Mouse (Mus musculus) granulocyte monocyte progenitor cell, adult 5-6 weeks (primary cell): ENCODE data around the gene Ccdc188. TPM values are rescaled to one million over a fixed set of nuclear protein-coding genes. Genes with fewer than 3 reads are reported as not detected.
"Not testable (repeated sequence)": the region's sequence is repeated elsewhere in the genome, so short reads cannot be mapped to it uniquely, and the experiment has no call there.

ENCODE experiments used
- ATAC-seq: replicated peaks from 2 replicates; pipeline ENCODE4 v1.8.0; 2016; ENCODE audit warnings: mild to moderate bottlenecking, moderate TSS enrichment, inconsistent platforms; ENCODE audit not compliant: poor library complexity, severe bottlenecking
- total RNA-seq, 2 experiments: library from RNA; stranded (forward) in 1 of 2; stranded (reverse) in 1 of 2; fragments of 200-712, 200-1000 nt in 1 of 2; fragments of >200 nt in 1 of 2; fragmentation: Nextera tagmentation in 1 of 2; gene quantifications; 2 replicates each; pipeline ENCODE4 v1.2.3; 2014 to 2017

The Ccdc188 gene
- total RNA-seq (2014; fragmentation: Nextera tagmentation) (not detected in 2 replicates), total RNA-seq (2017) (not detected in 2 replicates)

DNA sequence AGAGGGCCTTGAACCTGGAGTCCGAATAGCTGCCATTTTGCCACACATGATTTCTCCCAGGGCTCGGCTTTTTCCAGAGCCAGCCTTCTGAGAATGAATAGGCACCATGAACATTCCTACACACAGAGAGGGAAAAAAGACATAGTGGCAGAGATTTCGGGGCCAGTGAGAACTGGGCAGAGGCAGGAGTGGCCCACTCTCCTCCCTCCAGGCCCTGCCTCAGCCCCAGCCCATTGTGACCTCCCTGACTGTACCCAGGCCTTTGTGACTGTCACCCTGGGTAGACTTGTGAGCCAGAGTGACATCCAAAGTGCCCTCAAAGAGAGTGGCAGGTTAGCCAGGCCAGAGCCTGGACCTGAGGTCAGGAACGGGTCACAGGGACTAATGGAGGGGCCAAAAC, at the start of gene Ccdc188:
Ccdc188 (plus strand) TSS at position 301 of the 400 bp plus-strand sequence.
- ATAC-seq = no peak

DNA sequence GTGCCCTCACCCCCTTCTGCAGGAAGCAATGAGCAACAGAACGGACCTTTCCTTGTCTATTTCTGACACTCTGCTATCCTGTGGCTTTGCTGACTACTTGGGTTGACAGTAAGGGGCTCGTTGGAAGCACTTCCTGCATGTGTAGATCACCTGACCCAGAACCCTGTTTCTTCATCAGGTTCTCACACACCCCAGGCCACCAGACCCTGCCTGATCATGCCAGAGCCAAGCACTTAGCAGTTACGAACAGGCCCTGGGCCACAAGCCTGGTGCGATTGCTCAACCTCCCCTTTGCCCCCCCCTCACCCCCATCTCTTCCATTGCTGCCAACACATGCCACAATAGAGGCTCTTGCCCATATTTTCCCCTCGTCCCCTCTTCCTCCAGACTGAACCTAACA, 48.5 kb upstream of the Ccdc188 start:
- ATAC-seq = peak; percentile 82

DNA sequence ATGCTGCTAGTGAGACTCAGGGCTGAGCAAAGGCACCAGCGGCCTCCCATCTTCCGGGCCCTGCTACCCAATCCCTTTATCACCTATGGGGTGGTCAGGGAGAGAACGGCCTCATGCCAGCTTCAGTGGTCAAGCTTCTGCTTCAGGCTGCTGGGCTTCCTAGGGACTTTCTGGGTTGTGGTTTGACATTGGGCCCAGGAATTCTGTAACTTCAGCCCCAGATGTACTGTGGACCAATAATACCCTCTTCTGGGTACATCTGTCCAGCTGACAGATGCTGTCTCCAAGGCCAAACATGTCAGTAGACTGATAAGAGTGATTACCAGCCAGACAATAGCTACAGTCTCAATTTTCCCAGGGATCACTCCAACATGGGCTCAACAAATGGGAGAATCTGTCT, 47.9 kb upstream of the Ccdc188 start:
- no peak for ATAC-seq

DNA sequence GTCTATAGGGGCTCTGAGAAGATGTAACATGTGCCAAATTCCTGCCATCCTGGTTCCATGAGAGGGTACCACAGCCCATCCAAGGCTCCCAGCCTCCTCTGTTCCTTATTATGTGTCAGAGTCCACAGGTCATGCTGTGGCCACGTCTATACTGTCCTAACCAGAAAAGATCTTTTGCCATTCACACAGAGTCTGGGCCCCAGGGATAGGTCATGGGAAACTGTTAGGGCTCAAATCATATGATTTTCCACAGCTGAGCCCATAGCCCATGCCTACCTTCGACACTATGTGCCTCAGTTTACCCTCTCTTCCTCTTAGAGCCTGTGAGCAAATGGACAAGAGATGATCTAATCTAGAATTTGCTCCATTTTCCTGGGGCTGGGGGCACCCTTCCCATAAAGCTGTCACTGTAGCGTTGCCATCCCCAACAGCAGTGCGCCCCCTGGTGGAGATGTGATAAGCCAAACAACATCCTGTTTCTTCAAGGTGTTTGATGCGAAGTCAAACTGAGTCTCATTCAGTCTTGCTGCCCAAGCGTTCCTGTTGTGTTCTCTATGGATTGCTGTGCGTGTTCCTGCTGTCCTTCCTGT, 45.3 kb upstream of the Ccdc188 start:
- peak; percentile 32 for ATAC-seq

DNA sequence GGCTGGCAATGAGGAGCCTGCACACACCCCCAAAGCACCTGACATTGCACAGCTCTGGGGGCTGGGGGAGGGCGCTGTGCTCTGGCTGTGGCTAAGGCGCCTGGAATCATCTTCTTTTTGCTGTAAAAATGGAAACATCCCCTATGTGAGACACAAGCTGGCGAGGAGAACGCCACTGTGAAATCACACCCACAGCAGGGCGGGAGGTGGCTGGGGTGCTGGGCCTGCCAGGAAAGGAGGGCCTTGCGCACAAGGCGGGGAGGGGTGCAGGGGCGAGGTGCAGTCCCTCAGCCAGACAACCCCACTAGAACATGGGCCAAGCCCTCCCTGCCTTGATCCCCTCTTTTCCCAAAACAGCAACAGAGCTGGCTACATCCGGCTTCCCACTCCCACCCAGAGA, 44.4 kb upstream of the Ccdc188 start:
- no peak for ATAC-seq

DNA sequence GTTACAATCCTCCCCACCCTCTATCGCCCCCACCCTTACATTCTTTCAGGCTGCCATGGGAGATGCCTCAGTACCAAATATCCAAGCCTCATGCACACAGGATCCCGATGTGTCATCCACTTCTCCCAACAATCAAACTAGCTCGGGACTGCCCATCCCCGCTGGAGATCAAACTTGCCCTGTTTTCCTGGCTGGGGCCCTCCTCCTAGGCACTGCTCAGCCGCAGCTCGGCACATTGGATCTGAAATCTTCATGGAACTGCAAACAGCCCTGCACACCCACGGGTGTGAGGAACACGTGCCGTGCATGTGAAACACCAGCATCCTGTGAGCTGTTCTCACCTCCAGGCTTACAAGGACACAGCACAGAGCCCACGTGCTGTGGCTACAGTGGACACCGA, 43.9 kb upstream of the Ccdc188 start:
- no peak for ATAC-seq

DNA sequence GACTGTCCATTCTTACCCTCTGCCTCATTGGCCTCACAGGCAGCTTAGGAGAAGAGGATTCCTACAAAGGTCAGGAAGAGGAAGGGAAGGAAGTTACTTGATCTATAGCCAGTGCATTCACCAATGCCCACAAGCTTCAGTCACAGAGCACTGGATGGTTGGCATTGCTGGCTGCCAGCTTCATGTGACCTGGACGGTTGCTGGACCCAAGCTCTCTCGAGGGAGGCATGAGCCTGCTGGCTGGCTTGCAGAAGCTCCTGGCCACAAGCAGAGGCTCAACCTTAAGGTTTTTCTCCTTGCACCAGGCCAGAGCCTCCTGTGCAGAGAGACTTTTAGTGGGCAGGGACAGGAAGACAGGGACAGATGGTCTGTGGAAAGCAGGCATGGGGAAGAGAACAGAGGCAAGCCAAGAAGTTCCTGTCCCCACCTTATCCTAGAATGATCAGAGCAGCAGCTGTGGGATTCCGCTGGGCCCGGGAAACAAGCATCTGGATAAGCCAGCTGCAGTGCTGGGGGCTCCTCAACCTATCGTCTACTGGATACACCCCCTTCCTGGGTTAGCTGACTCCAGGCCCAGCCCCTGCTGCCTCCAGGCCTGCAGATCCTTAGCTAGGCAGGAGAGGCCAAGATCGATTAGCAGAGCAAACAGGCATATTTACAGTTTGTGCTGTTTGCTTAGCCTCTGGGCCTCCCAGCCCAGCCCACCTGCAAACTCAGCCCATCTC, 41.7 kb upstream of the Ccdc188 start:
- ATAC-seq = peak; percentile 29

DNA sequence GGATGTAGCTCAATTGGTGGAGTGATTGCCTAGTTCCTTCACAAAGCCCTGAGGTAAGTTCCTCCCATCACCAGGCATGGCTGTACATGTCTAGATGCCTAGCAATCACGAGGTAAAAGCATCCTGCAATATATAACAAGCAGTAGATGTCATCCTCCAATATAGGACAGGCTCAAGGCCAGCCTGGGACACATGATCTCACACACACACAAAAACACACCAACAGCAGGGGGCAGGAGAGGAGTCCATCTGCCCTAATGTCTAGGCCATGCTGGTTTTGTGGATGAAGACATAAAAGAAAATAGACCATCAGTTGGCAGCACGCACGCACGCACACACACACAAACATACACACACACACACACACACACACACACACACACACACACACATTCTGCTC, 40.9 kb upstream of the Ccdc188 start:
- no peak for ATAC-seq

DNA sequence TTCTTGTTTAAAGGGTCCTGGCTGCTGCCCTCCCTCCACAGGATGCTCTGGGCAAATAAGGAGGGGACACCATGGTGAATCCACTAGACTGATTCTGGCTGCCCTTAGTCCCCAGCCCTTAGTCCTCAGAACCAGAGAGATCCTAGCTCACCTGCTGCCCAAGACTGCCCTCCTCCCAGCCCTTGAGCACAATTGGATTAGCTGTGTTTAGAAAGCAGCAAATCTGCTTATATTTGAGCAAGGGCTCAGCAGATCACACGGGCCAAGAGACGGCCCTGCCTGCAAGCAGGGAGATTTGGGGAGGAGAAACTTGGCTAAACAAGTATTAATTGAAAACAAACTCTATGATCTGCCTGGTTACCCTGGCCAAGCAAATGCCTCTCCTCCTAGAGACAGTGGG, 38.1 kb upstream of the Ccdc188 start:
- ATAC-seq = no peak

DNA sequence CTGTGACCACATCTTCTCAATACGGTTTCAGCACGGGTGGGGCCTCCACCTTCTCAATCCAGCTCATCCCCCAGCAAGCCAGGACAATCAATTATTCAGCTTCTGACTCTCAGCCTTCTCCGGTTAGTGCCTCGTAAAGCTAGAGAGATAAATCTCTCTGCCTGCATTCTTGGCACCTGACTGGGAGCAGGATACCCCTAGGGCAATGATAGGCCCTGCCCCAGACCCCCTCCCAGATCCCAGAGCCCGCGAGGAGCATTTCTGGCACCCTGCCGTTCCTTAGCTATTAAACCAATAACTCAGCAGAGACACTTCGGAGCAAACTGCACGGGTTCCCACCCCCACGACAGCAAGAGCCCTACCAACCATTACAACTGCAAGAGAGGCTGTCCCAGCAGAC, 36.3 kb upstream of the Ccdc188 start:
- no peak for ATAC-seq

DNA sequence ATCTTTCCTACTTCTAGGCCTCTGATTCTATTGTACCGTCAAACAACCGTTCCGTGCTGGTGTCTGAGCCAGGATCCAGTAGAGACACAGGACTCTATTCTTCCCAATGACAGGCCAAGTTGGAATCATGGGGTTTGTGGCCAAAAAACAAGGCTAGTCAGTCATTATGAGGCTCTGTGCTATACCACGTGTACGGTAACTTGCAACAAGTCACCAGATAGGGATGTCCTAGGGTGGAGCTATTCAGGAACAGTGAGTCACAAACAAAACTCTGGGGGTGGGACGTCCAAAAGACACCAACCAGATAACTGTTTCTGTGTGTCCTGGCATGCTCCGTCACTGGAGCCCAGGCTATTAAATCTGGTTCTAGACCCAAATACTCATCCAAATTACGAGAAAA, 34.9 kb upstream of the Ccdc188 start:
- ATAC-seq = no peak

DNA sequence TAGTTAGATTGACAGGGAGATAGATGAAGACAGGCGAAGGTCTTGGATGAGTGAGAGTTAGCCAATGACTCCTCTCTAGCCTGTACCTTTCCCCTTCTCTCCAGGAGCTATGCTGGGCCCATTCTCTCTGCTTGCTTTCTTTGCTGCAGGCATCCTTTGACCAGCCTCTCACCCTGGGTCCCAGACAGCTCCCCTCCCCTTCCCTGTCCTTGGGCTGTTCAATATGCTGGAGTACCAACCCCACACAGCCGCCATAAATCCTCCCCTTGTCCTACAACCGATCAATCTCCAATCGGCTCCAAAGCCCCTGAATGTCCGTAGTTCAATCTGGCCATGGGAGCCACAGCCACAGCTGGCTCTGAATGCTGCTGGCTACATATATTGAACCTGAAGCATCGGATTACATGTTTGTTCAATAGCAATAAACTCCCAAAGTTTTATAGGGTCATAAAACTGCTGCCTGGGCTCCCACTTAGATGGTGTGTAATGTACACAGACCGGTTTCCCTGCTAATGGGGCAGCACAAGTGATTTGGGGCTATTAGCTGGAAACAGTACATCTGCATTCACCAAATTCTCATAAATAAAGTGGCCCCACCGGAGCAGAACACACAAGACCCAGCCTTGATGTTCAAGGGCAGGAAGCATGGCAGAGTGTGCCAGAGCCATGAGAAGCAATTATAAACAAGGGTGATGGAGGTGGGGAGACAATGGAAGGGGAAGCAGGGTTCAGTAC, 31.8 kb upstream of the Ccdc188 start:
- no peak for ATAC-seq

DNA sequence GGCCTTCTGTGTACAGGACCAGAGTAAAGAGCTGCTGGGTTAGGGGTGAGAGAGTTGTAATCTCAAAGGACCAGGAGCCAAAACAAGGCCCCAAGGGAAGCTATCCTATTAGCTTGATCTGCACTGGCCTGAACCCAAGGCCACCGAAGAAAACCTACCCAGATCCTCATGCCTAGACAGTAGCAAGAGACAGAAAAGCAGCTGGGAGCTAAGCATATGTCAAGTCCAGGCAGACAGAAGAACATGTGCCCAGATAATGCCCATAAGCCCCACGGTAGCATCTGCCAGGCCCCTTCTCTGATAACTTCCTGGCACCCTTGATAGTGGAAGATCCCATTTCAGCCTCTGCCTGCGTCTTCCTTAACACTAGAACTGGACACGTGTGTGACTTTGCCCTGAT, 30.9 kb upstream of the Ccdc188 start:
- ATAC-seq = no peak

DNA sequence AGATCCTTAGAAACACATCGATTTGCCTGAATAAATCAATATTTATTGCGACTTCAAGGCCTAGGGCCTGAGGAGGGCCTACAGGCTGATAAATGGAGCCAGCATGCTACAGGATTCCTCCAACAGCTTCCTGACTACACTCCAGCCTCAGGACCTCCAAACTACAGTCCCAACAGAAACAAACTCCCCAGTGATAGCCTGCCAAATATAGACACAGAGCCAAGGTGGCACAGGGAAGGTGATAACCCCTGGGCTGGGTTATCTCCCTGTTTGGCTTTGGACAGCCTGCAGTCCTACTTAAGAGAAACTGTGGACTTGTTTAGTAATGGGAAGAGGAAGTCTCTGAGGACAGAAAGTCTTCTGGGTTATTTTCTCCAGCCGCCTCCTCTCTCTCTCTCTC, 30.5 kb upstream of the Ccdc188 start:
- ATAC-seq = no peak

DNA sequence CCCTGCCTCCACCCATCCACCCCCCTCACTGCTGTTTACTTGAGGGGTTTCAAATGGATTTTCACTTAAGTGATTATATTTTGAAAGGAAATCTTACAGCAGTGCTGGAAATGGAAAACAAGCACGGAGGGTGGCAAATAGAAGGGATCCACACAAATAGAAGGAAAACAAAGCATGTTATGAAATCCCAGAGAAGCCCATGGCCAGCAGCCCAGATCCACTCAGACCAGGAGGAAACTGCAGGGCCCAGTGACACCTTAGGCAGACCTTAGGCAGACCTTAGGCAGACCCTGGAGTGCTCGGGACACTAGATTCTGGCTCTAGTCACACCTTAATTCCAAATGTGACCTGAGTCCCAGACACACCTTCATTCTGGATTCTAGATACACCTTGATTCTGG, 26.7 kb upstream of the Ccdc188 start:
- no peak for ATAC-seq

DNA sequence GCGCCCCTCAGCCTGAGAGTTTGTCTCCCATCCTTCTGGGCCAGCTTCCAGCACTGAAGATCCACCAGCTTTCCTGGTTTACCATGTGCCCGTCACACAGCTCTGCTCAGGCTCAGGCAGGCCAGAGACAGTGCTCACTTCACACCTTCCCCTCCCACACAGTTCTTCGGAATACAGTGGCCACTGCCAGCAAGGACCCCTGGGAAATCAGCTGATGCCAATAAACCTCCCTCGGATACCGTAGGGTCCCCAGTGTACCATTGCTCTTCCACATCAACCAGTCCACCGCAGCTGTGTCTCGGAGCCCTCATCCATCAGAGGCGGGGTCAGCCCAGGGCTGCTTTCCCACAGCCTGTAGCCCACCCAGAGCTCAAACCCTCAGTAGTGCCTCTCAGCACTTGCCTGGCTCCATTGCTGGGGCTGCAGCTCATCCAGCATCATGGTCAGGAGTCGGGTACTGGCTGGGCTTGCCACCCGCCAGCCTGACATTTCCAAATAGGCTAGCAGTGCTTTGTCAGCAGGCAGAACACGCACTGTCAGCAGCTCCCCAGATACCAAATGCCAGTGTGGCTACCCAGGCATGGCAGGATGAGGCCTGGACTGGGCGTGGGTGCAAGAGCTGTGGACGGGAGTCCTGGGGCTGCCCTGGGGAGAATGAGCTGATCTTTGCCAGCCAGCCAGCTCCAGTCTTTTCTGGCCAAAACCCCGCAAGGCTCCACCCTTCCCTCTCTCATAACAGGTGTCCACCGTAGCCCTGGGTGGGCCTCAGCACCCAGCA, 23.3 kb upstream of the Ccdc188 start:
- ATAC-seq = 0 out of 2 replicates have a peak, but pooled peaks have one; percentile 2

DNA sequence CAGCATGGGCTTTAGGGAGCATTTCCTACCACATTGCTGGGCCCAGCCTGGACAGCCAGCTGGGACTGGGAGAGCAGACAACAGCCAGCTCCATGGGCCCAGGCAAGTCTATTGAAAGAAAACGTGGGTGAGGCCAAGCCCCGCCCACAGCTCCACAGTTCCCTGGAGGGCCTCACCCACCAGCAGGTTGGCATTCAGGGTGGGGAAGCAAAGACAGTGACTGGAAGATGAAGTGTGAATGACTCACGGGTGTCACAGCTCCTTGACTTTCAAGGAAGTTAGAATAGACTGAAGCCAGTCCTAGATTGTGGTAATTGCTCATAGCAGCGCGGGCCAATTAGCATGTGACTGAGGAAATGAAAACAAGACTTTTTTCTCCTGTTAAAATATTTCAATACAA, 22.6 kb upstream of the Ccdc188 start:
- ATAC-seq = peak; percentile 94

DNA sequence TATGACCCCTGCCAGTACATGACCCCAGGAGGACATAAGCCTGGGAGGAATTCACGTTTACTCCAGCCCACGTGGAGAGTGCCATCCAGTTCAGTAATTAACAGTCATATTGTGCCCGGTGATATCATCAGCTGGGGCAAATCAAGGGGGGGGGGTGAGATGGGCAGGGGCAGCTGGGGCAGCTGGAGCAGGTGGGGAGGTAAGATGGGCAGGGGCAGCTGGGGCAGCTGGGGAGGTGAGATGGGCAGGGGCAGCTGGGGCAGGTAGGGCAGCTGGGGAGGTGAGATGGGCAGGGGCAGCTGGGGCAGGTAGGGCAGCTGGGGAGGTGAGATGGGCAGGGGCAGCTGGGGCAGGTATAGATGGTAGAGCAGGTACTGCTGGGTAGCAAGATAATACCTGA, 22.1 kb upstream of the Ccdc188 start:
- not testable (repeated sequence) for ATAC-seq

DNA sequence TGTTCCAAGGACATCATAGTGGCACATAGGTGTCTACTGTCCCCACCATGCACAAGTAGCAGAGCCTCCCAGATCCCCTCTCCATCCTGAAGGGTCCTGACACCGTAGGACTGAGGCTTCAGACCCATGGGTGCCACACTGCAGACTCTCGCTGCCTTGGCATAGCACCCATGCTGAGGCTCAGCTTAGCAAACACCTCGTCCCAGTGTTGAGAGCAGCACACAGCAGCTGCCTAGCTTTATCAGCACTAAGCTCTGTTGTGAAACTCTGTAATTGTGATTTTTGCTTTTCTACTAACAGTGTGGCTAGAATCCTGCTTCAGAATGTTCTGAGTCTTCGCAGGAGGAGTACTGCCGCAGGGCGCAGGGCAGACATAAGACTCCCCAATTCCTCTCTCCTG, 19.8 kb upstream of the Ccdc188 start:
- ATAC-seq = no peak

DNA sequence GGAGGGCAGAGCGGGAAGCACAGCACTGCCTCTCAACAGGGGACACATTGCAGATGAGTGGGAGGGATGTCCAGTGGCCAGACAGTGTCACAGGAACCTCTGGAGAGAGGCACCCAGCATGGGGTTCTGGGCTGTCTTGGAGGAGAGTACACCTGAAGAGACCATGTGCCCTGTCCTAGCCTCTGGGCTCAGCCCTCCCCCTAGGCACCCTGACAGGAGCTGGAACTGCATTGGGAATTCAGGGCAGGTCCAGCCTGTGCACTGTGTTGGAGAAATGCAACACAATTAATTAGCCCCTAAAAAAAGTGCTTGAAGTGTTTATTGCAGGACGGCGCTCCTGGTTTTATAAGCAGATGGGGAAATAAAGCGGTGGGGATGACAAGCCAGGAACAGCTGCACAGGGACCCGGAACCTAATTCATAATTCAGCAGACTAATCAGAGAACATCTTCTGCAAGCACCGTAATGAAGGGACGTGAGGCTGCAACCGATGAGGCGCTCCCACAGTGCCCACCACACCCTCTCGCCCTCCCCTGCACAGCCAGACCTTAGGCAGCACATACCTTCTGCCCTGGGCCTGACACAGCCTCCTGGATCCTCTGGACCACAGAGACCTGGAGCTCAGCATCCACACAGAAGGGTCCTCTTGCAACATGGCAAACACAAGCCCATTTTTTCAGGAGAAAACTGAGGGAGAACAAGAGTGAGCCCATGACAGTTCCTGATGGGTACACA, 19.1 kb upstream of the Ccdc188 start:
- ATAC-seq = no peak
